Mouse (Mus musculus) midbrain, embryonic 10.5 days (tissue): Measurements from ENCODE around the gene Tnnc2. TPM values are rescaled to one million over a fixed set of nuclear protein-coding genes. Genes with fewer than 3 reads are reported as not detected.
A peak's percentile ranks its signal among the peaks of the same experiment; 100 is the strongest.
"Not testable (repeated sequence)": the region's sequence is repeated elsewhere in the genome, so short reads cannot be mapped to it uniquely, and the experiment has no call there.

Source experiments
- DNase-seq: peaks from one replicate; pipeline ENCODE4 v3.0.0-alpha.2; 2017; ENCODE audit warnings: low spot score
- H3K27ac ChIP-seq: fragments of 300-500 bp; sonication (generic); replicated peaks from 2 replicates; pipeline ENCODE4 v1.5.1; 2016; ENCODE audit warnings: mild to moderate bottlenecking
- H3K27me3 ChIP-seq: fragments of 300-500 bp; sonication (generic); 2 replicates; pipeline ENCODE4 v1.6.1; 2016; ENCODE audit warnings: low read depth, mild to moderate bottlenecking; ENCODE audit not compliant: poor library complexity, severe bottlenecking
- H3K36me3 ChIP-seq: fragments of 300-500 bp; sonication (generic); 2 replicates; pipeline ENCODE4 v1.6.1; 2016; ENCODE audit warnings: mild to moderate bottlenecking, moderate library complexity
- H3K4me1 ChIP-seq: fragments of 300-500 bp; sonication (generic); 2 replicates; pipeline ENCODE4 v1.6.1; 2016
- H3K4me3 ChIP-seq: fragments of 300-500 bp; sonication (generic); 2 replicates; pipeline ENCODE4 v1.5.1; 2016; ENCODE audit warnings: mild to moderate bottlenecking, moderate library complexity
- H3K9me3 ChIP-seq: fragments of 300-500 bp; sonication (generic); replicated peaks from 2 replicates; pipeline ENCODE4 v1.6.1; 2016; ENCODE audit warnings: mild to moderate bottlenecking
- WGBS: fragments of 180-500 bp; shearing (Covaris S2); methylation state at CpG from one replicate; pipeline ENCODE4 v1.1.7; 2016; 5-methylcytosine and 5-hydroxymethylcytosine counted together
- polyA plus RNA-seq: library from polyadenylated mRNA; unstranded; fragments of >200 nt; fragmentation: Nextera tagmentation; extraction: Ambion mirVana; gene quantifications from 2 replicates; pipeline ENCODE4 v1.2.1, GENCODE M21; 2016

Gene Tnnc2
- polyA plus RNA-seq, 1 experiment from 2014 or later = not detected

- Histone ChIP-seq H3K27ac (no peak overlapping the region), H3K27me3 (no peaks in the 10 kb centered on the region), H3K9me3 (no peaks in the 10 kb centered on the region), H3K4me1 (peaks cover 3% of the 10 kb centered on the region; the same call in 1 of the 2 replicates), H3K4me3 (no peak overlapping the region), H3K36me3 (peaks cover 12% of the 10 kb centered on the region)
- DNase-seq = no peak
- WGBS = 89% methylated on average over 5 of the region's 5 CpGs
These were observed 35.6 kb upstream of the Tnnc2 start for GRCm38 (mm10) chr2:164815348-164815747.

- no peaks in the 10 kb centered on the region for H3K9me3 ChIP-seq
- WGBS = 81% methylated on average over 2 of the region's 2 CpGs
- no peak for DNase-seq
- peaks cover 16% of the 10 kb centered on the region for H3K36me3 ChIP-seq
- no peaks in the 10 kb centered on the region for H3K27me3 ChIP-seq
- H3K4me3 ChIP-seq = no peak overlapping the region
- peaks cover 3% of the 10 kb centered on the region; the same call in 1 of the 2 replicates for H3K4me1 ChIP-seq
- H3K27ac ChIP-seq = no peak overlapping the region
These were observed 33.8 kb upstream of the Tnnc2 start for GRCm38 (mm10) chr2:164813557-164813956.

DNA sequence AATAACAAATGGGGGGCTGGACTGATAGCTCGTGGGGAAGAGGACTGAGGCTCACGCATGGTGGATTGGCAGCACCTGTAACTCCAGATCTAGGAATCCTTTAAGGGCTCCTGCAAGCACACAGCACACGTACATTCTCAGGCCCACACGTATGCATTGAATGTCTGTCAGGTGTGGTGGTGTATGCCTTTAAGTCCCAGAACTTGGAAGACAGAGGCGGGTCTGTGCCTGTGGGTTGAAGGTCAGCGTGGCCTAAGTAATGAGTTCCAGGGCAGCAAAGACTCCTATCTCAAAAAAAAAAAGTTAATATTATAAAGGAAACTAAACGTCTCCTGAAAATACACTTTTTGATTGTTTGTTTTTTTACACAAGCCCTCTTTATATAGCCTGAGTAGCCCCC, 26.8 kb upstream of the Tnnc2 start:
- Histone ChIP-seq H3K4me3 (peak overlapping the region; percentile 2; the same call in 1 of the 2 replicates), H3K4me1 (peaks cover 26% of the 10 kb centered on the region), H3K36me3 (peaks cover 23% of the 10 kb centered on the region), H3K27ac (no peak overlapping the region), H3K27me3 (no peaks in the 10 kb centered on the region), H3K9me3 (no peaks in the 10 kb centered on the region)
- 86% methylated on average over 7 of the region's 7 CpGs for WGBS
- DNase-seq = no peak

- H3K27ac ChIP-seq = peak overlapping the region; percentile 90
- 2% methylated on average over 21 of the region's 21 CpGs for WGBS
- no peaks in the 10 kb centered on the region for H3K9me3 ChIP-seq
- H3K36me3 ChIP-seq = peaks cover 36% of the 10 kb centered on the region
- no peak for DNase-seq
- peaks cover 26% of the 10 kb centered on the region for H3K4me1 ChIP-seq
- H3K4me3 ChIP-seq = peak overlapping the region; percentile 74
- H3K27me3 ChIP-seq = no peaks in the 10 kb centered on the region
These were observed 25.6 kb upstream of the Tnnc2 start for GRCm38 (mm10) chr2:164805332-164805718.

DNA sequence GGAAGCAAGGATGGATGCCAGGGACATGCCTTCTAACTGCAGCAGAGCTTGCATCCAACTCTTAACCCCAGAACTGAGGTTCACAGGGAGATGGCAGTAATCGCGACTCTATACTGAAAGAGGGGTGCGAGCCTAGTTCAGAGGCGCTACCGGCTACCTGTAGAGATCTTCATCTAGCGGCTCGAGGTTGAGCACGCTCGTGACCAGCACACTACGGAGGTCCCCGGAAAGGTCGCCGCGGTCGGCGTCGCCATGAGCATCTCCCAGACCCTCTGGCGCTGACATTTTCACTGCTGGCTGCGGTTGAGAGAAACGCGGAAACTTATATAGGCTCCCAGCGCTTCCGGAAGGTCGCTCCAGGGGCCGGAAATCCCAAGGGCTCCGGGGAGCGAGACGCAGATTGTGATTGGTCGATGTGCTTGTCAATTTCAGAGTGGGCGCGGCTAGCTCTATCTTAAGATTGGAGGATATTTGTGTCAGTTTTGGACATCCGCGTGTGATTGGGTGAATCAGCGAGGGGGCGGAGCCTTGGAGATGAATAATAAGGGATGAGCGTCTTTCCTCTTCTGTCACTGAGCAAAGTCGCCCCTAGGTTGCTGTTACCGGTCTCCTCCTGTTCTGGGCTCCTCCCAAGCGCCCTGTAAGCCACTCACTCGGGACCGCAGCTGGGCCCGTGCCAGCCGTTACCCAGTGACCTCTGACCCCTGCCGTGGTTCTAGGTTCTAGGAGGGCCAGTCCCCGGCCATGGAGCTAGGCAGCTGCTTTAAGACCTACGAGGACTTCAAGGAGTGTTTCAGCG, 25.0 kb upstream of the Tnnc2 start, which contains the start of the genes Acot8 and Zswim3:
Gene Acot8, minus strand, starts transcription at position 350 of the 799 bp plus-strand sequence.
Gene Zswim3, plus strand, starts transcription at position 566 of the 799 bp plus-strand sequence.
- H3K36me3 ChIP-seq = peaks cover 42% of the 10 kb centered on the region
- under 1% methylated on average over 47 of the region's 47 CpGs for WGBS
- H3K9me3 ChIP-seq = no peaks in the 10 kb centered on the region
- no peaks in the 10 kb centered on the region for H3K27me3 ChIP-seq
- peak within 1 kb of the TSS; percentile 74 for H3K4me3 ChIP-seq
- H3K27ac ChIP-seq = peak within 1 kb of the TSS; percentile 90
- DNase-seq = peak; percentile 97
- peaks cover 26% of the 10 kb centered on the region for H3K4me1 ChIP-seq

DNA sequence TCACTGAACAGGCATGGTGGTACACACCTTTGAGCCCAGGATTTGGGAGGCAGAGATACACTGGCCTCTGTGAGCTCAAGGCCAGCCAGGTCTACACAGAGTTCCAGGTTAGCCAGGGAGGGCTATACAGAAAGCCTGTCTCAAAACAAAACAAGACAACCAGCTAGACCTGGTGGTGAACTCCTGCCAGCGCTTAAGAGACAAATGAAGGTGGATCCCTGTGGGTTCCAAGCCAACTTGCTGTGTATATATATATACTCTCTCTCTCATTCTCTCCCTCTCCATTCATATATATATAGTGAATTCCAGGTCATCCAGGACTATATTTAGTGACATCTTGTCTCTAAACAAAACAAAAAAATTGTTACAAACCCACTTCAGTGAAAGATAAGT, 24.1 kb upstream of the Tnnc2 start:
- Histone ChIP-seq H3K4me3 (peak overlapping the region; percentile 74), H3K9me3 (no peaks in the 10 kb centered on the region), H3K4me1 (peaks cover 26% of the 10 kb centered on the region), H3K27me3 (no peaks in the 10 kb centered on the region), H3K27ac (peak overlapping the region; percentile 90; the same call in 1 of the 2 replicates), H3K36me3 (peaks cover 44% of the 10 kb centered on the region)
- no peak for DNase-seq
- 57% methylated on average over 1 of the region's 1 CpGs for WGBS

DNA sequence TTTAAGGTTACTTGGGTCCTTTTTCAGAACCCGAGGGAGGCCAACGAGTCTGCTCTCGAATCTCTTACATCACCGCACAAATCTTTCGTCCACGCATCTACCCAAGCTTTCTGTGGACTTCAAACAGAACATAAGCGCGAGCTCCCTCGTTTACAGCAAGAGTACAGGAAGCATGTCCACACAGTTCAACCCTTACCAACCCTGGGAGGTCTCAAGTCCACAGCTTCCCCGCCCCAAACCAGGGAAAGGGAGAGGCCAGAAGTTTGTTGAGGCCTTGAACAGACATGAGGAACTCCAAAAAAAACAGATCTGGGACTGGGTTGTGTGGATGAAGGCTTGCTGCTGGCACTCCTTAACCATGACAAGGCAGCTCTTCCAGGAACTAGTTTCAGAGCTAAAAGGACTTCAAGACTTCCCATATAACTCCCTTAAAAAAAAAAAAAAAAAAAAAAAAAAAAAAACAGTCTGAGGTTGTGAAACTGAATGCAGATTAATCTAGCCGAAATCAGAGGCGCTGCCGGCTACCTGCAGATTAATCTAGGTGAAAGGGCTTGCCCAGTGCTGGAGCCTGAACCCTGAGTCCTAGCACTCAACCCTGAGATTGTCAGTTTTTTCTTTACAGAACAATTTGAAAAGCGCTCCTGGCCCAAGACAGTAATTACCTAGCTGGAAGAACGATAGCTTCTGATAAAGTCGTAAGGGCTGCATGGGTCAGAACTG, 23.6 kb upstream of the Tnnc2 start:
- Histone ChIP-seq H3K27me3 (no peaks in the 10 kb centered on the region), H3K9me3 (no peaks in the 10 kb centered on the region), H3K36me3 (peaks cover 44% of the 10 kb centered on the region), H3K4me1 (peaks cover 26% of the 10 kb centered on the region), H3K4me3 (peak overlapping the region; percentile 74), H3K27ac (no peak overlapping the region)
- DNase-seq = no peak
- 95% methylated on average over 16 of the region's 16 CpGs for WGBS

GRCm38 (mm10) chr2:164800252-164801004, 20.7 kb upstream of the Tnnc2 start:
- Histone ChIP-seq H3K4me3 (no peak overlapping the region), H3K9me3 (no peaks in the 10 kb centered on the region), H3K4me1 (peaks cover 18% of the 10 kb centered on the region), H3K36me3 (peaks cover 71% of the 10 kb centered on the region), H3K27me3 (no peaks in the 10 kb centered on the region), H3K27ac (no peak overlapping the region)
- DNase-seq = no peak
- WGBS = 93% methylated on average over 13 of the region's 13 CpGs

DNA sequence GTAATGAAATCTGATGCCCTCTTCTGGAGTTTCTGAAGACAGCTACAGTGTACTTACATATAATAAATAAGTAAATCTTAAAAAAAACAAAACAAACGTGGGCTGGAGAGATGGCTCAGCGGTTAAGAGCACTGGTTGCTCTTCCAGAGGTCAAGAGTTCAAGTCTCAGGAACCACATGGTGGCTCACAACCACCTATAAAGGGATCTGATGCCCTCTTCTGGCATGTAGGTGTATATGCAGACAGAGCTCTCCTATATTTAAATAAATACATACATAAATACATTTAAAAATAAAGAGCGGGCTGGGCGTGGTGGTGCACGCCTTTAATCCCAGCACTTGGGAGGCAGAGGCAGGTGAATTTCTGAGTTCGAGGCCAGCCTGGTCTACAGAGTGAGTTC, 18.8 kb upstream of the Tnnc2 start:
- H3K27me3 ChIP-seq, H3K9me3 ChIP-seq, H3K4me1 ChIP-seq, H3K27ac ChIP-seq, H3K4me3 ChIP-seq, DNase-seq: not testable (repeated sequence)
- H3K36me3 ChIP-seq = peaks cover 86% of the 10 kb centered on the region
- WGBS = 90% methylated on average over 6 of the region's 6 CpGs

DNA sequence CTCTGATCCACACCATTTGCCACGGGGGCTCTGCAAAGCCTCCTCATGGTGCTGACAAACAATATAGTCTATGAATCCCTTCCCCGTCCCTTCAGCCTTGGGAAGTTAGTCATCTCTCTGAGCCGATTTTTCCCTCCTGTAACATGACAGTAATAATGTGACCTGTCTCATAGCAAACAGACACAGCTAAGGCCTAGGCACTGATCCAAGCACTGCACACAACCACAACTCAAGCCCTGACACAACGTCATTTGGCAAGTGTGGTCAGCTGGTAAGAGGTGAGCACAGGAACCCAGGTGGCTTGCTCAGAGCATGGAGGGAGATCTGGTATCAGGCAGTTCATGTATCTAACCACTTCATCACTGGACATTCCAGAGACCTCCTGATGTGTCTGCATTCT, 16.1 kb upstream of the Tnnc2 start:
- H3K36me3 ChIP-seq = peaks cover 93% of the 10 kb centered on the region

GRCm38 (mm10) chr2:164794293-164794692, 14.5 kb upstream of the Tnnc2 start:
- Histone ChIP-seq H3K27ac (no peak overlapping the region), H3K9me3 (no peaks in the 10 kb centered on the region), H3K4me3 (no peak overlapping the region), H3K4me1 (no peaks in the 10 kb centered on the region), H3K27me3 (no peaks in the 10 kb centered on the region), H3K36me3 (peaks cover 89% of the 10 kb centered on the region)
- 42% methylated on average over 5 of the region's 5 CpGs for WGBS
- DNase-seq = peak; percentile 76

More for the DNA sequence above, 16.1 kb upstream of the Tnnc2 start:
- Histone ChIP-seq H3K27me3 (no peaks in the 10 kb centered on the region), H3K4me3 (no peak overlapping the region), H3K27ac (no peak overlapping the region), H3K4me1 (no peaks in the 10 kb centered on the region), H3K9me3 (no peaks in the 10 kb centered on the region)
- WGBS = 92% methylated on average over 4 of the region's 4 CpGs
- no peak for DNase-seq

- WGBS = 86% methylated on average over 2 of the region's 2 CpGs
- Histone ChIP-seq H3K4me1 (peaks cover 3% of the 10 kb centered on the region; the same call in 1 of the 2 replicates), H3K27ac (no peak overlapping the region), H3K27me3 (no peaks in the 10 kb centered on the region), H3K9me3 (no peaks in the 10 kb centered on the region), H3K36me3 (peaks cover 88% of the 10 kb centered on the region), H3K4me3 (no peak overlapping the region)
- DNase-seq = no peak
These were observed 14.0 kb upstream of the Tnnc2 start for GRCm38 (mm10) chr2:164793772-164794171.
